Mouse (Mus musculus) embryonic fibroblast, embryonic 13.5 days (primary cell): ENCODE results near the gene Cd72. TPM values are rescaled to one million over a fixed set of nuclear protein-coding genes. Genes with fewer than 3 reads are reported as not detected.
A peak's percentile ranks its signal among the peaks of the same experiment; 100 is the strongest.

Source experiments
- H3K27ac ChIP-seq: 2 replicates; pipeline ENCODE4 v1.5.1; 2012; ENCODE audit warnings: low read length, control low read depth, inconsistent platforms; ENCODE audit not compliant: insufficient read depth
- H3K4me1 ChIP-seq: 2 replicates; pipeline ENCODE4 v1.6.1; 2011; ENCODE audit warnings: low read length; ENCODE audit not compliant: control insufficient read depth, insufficient read depth
- H3K4me3 ChIP-seq: 2 replicates; pipeline ENCODE4 v1.5.1; 2011; ENCODE audit warnings: mild to moderate bottlenecking, control low read depth, low read length; ENCODE audit not compliant: insufficient read depth
- CTCF ChIP-seq: IDR thresholded peaks from 2 replicates; pipeline ENCODE4 v1.5.1; 2011; ENCODE audit warnings: mild to moderate bottlenecking, control low read depth, low read length, moderate library complexity, borderline replicate concordance; ENCODE audit not compliant: insufficient read depth
- POLR2A ChIP-seq: IDR thresholded peaks from 2 replicates; pipeline ENCODE4 v1.6.1; 2011; ENCODE audit warnings: low read depth, mild to moderate bottlenecking, control low read depth, low read length, moderate library complexity
- polyA plus RNA-seq: library from polyadenylated mRNA; stranded (reverse); fragments of >200 nt; gene quantifications from 2 replicates; pipeline ENCODE4 v1.2.4, GENCODE M21; 2011; ENCODE audit warnings: low read depth; ENCODE audit not compliant: missing spikeins, insufficient read length

Gene Cd72
- polyA plus RNA-seq: 3.8 TPM in 1 of 2 replicates, not detected in the other

DNA sequence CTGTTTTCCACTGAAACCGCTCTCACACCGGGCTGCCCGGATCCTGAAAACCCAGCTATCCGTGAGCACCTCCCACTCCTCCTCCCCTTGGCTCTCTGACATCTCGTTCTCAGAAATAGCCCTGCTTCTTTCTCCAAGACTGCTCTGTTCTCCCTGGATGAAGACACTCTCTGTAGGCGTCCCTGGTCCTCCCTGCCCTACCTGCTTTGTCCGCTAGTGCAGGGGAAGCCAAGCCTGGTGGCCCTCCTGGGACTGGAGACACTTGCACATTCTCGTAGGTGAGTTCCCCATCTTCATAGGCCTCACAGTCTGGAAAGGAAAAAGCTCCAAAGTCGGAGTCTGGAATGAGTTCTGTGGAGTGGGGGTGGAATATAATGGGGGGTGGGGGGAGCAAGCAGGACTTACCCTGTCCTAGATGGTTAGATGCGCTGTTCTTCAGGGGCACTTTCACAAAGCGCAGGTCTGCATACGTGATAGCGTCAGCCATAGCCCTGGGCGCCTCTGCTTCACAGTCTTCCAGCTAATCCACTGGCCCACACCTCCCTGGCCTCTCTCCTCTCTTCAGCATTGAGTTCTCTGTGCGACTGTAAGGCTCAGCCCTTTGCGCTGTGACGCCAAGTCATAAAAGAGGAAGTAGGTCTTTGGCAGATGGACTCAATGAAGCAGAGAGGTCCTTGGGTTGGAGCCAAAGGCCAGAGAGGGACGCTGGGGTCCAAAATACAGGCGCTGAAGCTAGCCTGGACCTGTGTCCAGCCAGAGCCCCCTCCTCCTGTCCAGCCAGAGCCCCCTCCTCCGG, at the start of gene Cd72:
TSS of gene Cd72 (minus strand) at position 588 of the 796 bp plus-strand sequence.
- TF ChIP-seq CTCF: no peak
- TF ChIP-seq POLR2A: no peak
- H3K27ac ChIP-seq: no peak within 1 kb of the TSS

DNA sequence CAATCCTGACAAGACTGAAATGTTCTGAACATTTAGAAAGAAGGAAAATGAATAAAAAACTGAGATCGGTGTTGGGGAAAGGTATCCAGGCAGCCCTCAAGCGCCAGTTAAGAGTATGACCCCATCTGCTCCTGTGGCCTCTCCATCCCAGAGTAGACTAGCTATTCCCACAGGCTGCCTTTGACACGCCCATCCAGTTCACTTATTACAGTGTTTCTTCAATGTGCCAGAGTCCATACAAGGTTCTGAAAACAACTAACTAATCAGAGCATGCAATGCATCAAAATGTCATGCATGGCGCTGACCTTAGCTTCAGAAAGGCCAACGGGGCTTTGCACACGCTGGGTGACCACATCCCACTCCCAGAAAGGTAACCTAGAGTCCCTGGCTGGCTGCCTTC, 49.1 kb upstream of the Cd72 start:
- TF ChIP-seq CTCF (no peak), POLR2A (no peak)
- Histone ChIP-seq H3K4me3 (no peak overlapping the region), H3K4me1 (no peaks in the 10 kb centered on the region; the same call in 1 of the 2 replicates), H3K27ac (no peak overlapping the region)

More for the DNA sequence above, at the start of gene Cd72:
- Histone ChIP-seq H3K4me1 (no peaks in the 10 kb centered on the region), H3K4me3 (no peak within 1 kb of the TSS)

- no peak overlapping the region for H3K27ac ChIP-seq
- H3K4me1 ChIP-seq: no peaks in the 10 kb centered on the region; the same call in 1 of the 2 replicates
- no peak for TF ChIP-seq POLR2A
- no peak for TF ChIP-seq CTCF
Observed at GRCm38 (mm10) chr4:43503041-43503440, 48.6 kb upstream of the Cd72 start.

DNA sequence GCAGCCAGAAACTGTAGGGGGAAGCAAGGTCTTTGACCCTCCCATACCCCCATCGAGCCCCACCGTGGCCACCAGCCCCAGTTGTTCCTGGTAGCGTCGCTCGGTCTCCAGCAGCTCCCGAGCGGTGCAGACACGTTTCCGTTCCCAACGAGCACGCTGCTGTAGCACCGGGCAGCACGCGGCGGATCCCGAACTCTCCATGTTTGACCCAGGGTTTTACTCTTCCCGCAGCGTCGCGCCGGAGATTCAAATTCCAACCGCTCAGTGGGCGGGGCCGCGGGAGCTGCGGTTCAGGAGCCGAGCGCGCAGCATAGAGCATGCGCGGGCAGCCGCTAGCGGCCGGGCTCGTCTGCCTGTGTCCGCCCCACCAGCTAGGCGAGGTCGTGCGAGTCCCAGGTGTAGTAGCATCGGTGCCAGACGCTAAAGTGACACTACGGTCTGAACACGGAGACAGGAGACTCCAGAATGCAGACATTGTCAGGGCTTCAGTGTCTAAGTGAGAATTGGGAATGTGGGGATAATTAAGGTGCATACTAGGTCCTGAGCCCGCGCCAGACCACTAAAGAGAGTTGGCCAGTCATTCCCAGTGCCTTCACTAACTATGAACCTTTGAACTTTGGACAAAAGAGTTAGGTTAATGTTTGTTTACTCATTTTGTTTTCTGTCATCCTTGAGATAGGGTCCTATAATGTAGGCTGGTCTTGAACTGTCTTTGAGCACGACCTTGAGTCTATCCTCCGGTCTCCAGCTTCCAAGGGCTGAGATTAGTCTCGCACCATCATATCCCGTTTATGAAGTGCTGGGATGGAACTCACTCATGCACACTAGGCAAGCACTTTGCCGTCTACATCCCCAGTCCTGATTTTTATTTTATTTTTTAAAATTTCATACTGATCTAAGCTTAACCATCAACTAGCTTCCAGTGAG, 45.2 kb upstream of the Cd72 start, which contains the start of gene Arhgef39:
TSS of gene Arhgef39 (minus strand) at position 289 of the 927 bp plus-strand sequence.
- H3K4me3 ChIP-seq: peak within 1 kb of the TSS; percentile 57
- H3K27ac ChIP-seq: no peak within 1 kb of the TSS
- TF ChIP-seq CTCF: no peak
- peak; percentile 88 for TF ChIP-seq POLR2A
- 0 out of 2 replicates have a peak, but pooled peaks cover 5% of the 10 kb centered on the region for H3K4me1 ChIP-seq

More at GRCm38 (mm10) chr4:43503041-43503440, 48.6 kb upstream of the Cd72 start:
- no peak overlapping the region for H3K4me3 ChIP-seq

GRCm38 (mm10) chr4:43498983-43499382, 44.6 kb upstream of the Cd72 start:
- no peak overlapping the region for H3K27ac ChIP-seq
- peak overlapping the region; percentile 57 for H3K4me3 ChIP-seq
- H3K4me1 ChIP-seq: 0 out of 2 replicates have a peak, but pooled peaks cover 5% of the 10 kb centered on the region

DNA sequence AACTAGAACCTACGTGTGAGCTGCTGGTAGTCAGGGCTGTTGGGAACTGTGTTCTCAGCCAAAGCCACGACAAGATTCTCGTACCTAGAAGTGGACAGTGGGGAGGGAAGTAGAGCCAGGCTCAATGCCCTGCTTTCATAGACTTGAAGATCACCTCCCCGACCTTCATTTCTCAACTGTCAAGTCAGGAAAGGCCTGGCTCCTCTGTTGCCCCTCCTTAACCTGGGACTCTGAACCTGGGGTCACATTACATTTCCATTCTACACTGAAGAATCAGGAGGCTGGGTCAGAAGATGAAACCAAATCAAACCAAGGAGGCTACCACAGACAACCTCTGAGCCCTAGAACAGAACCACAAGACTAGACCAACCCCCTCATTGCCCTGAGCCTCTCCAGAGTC, 43.5 kb upstream of the Cd72 start:
- H3K27ac ChIP-seq: no peak overlapping the region
- 0 out of 2 replicates have a peak, but pooled peaks cover 5% of the 10 kb centered on the region for H3K4me1 ChIP-seq
- no peak for TF ChIP-seq POLR2A
- TF ChIP-seq CTCF: no peak
- H3K4me3 ChIP-seq: no peak overlapping the region

More at GRCm38 (mm10) chr4:43498983-43499382, 44.6 kb upstream of the Cd72 start:
- TF ChIP-seq POLR2A: no peak
- TF ChIP-seq CTCF: peak; percentile 21; the same call in 1 of the 2 replicates

GRCm38 (mm10) chr4:43497405-43497804, 43.0 kb upstream of the Cd72 start:
- Histone ChIP-seq H3K4me1 (0 out of 2 replicates have a peak, but pooled peaks cover 5% of the 10 kb centered on the region), H3K4me3 (no peak overlapping the region), H3K27ac (no peak overlapping the region)
- TF ChIP-seq POLR2A (peak; percentile 11; the same call in 1 of the 2 replicates), CTCF (no peak)

DNA sequence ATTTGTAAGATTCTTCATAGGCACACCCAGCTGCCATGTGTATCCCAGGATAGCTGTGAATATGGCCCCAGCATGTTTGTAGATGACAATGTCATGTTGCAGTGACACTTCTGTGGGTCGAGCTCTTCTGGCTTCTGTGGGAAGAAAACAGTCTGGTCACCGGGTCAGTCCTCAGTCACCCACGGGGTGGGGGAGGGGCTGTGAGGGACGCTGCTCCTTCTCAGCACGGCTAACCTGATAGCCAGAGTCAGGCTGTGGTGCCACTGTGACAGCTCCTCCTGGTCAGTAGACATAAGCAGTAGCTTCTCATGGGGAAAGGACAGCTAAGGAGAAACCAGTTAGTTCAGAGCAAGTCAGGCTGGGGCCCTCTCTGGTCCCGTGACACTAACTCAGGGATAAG, 42.2 kb upstream of the Cd72 start:
- TF ChIP-seq POLR2A (no peak), CTCF (no peak)
- Histone ChIP-seq H3K4me3 (no peak overlapping the region), H3K27ac (no peak overlapping the region), H3K4me1 (0 out of 2 replicates have a peak, but pooled peaks cover 5% of the 10 kb centered on the region)

- peak overlapping the region; percentile 83 for H3K4me3 ChIP-seq
- H3K4me1 ChIP-seq: 0 out of 2 replicates have a peak, but pooled peaks cover 5% of the 10 kb centered on the region
- no peak for TF ChIP-seq POLR2A
- no peak for TF ChIP-seq CTCF
- peak overlapping the region; percentile 52; the same call in 1 of the 2 replicates for H3K27ac ChIP-seq
Observed at GRCm38 (mm10) chr4:43493846-43494240, 39.4 kb upstream of the Cd72 start.
